Mouse (Mus musculus): ENCODE data around the gene Ghsr.
A peak's percentile ranks its signal among the peaks of the same experiment; 100 is the strongest.
"Not testable (repeated sequence)": the region's sequence is repeated elsewhere in the genome, so short reads cannot be mapped to it uniquely, and the experiment has no call there.

Gene Ghsr

DNA sequence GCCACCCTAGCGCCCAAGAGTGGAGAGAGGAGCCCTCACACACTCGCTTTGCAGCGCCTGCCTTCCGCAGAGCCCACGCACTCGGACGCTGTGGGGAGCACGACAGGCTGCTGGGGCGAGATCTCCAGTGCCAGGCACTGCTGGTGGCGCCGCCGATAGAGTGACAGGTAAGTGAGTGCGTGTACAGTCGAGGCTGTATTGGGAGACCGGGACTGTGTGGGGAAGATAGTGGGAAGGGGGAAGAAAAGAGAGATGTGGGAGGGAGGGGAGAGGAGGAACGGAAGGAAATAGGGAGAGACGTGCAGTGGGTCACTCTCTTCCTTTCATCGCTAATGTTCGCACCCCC, at the start of gene Ghsr:
TSS of gene Ghsr (plus strand) at position 76 of the 346 bp plus-strand sequence.
- no peak for DNase-seq (ENCODE audit: low read depth)

DNA sequence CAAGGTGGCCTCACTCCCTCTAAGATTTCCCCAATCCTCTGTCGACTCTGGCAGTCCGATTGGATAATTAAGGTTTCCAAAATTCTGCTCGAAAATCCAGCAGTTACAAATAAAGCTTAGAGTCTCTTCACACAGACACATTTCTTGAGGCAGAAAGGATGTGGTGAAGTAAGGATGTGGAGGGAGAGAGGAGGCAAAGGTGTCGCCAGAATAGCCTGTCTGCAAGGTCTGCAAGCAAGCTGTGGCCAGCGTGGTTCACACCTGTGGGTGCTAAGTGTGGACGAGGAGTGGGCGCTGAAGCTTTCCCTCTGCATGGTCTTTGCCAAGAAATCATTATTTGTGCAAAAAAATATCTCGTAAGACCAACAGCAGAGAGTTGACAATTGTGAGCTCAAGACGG, 48.6 kb upstream of the Ghsr start:
- DNase-seq (ENCODE audit: low read depth) = no peak

DNA sequence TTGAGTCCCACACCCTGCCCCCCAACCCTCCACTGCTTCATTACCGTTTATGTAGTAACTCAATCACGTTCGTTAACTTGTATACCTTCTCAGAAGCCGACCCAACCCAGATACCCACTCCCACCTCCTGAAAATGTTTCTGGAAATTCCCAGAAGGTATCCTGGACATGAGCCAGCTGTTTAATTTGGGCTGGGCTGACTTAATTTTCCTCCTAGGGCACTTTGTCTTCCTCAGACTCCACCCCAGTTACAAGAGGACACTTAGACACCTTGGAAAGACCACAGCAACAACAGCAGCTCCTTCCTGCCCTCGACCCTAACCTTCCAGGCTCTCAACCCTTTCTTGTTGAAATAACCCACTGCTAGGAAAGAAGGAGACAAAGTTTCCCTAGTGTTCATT, 47.6 kb upstream of the Ghsr start:
- no peak for DNase-seq (ENCODE audit: low read depth)

DNA sequence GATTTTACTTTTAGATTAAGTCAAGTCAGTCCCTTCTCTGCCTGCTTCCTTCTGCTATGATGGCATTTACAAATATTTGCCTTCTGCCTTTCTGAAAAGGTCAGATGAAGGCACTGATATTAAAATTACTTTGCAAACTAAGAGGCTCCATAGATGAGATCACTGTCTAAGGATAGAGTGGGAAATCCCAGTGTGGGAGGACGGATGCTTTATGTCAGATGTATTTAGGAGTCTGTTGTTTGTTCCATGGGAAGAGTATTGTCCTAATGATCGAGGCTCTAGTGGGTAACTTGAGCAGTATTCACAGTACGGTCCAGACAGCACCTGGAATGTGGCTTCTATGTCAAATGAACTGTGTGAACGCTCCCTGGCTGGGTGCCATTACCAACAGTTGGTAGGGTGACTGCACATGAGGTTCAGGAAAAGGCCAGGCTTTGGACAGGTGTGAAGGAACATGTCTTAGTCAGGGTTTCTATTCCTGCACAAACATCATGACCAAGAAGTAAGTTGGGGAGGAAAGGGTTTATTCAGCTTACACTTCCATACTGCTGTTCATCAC, 44.4 kb upstream of the Ghsr start:
- DNase-seq (ENCODE audit: low read depth) = no peak

DNA sequence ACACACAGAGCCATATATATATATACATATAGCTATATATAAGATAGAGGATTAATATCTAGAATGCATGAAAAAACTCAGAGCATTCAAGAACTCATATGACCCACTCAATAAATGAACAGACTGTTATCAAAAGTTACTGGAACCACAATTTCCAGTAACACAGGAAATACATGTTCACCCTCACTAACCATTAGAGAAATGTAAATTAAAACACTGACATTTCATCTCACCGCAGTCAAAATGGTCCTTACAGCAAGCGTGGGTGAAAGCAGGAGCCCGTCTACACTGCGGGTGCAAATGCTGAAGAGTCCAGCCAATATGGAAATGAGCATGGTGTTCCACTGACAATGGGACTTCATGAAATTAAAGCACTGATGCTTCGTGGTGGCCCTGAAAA, 40.4 kb upstream of the Ghsr start:
- DNase-seq (ENCODE audit: low read depth) = no peak

DNA sequence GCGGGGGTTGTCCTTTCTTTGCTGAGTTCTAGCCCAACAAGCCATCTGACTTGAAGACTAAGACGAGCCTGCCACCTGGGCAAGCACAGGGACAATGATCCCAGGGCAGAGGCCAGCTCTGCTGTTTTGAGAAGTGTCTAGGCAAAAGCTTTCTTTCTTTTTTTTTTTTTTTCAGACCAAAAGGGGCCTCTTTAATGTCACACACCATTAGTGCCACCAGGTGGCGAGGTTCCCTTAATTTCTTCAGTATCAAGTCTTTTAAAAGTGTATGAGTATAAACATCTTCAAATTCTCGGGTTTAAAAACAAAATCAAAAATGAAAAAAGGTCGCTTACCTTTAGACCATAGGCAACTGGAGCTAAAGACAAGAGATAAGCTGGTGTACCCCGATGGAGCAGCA, 32.7 kb upstream of the Ghsr start:
- no peak for DNase-seq (ENCODE audit: low read depth)

DNA sequence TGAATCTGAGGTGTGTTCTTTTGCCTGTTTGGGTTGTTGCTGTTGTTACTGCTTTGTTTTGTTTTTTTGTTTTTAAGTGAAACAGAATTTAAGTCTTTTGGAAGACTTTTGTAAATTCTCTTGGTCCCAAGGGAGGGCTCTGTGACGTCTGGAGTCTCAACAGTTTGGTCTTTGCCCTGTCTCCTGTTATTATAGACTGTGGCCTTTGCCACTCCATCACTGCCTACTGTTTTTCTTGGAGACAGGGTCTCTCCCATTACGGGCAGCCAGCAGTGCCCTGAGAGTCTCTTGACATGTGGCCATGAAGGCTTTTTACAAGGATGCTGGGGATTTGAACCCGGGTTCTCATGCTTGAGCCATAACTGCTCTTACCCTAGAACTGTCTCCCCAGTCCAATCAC, 32.3 kb upstream of the Ghsr start:
- DNase-seq (ENCODE audit: low read depth) = no peak

DNA sequence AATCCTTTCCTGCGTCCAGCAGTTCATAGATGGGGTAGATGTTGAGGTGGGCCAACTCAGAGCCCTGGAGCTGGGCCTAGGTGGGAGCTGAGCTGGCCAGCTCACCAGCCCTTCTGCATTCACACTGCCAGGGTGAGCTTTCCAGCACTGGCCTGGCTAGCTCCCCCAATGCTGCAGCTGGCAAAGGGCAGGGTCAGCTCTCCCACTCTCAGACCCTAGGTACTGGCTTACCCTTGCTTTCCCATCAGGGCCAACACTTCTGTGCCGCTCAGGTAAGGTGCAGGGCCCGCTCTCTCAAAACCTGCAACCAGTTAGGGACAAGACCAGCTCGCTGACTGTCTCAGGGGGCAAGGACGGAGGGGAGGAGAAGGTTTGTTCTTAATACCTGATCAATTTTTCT, 30.4 kb upstream of the Ghsr start:
- no peak for DNase-seq (ENCODE audit: low read depth)

DNA sequence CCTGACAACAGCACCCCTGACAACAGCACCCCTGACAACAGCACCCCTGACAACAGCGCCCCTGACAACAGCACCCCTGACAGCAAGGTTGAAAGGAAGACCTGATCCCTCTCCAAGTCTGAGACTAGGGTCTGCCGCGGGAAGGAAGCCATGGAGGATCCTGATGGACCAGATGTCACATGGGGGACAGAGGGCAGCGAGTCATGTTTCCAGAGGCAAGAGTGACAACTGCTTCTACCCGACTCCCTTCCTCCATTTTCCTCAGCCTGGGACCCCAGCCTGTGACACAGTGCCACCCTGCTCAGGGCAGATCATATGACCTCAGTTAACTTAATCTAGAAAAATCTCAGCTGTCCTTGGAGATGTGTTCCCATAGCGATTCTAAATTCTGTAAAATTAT, 28.7 kb upstream of the Ghsr start:
- no peak for DNase-seq (ENCODE audit: low read depth)

DNA sequence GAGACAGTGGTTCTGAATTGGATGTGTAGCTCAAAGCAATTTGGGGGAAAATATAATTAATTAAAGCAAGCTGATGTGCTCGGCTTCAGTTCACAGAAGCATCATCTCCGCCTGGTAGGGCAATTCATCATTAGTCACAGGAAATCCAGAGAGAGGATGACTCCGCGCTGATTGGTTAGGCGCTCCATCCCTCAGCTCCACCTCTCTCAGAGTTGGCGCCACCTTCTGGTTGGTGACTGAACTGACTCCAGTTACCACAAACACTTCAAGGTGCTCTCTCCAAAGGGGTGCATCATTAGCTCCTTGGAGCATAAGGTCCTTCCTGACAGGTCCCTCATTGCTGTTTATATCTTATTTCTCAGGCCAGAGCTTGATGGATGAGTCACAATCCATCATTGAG, 25.6 kb upstream of the Ghsr start:
- DNase-seq (ENCODE audit: low read depth) = peak; percentile 43

DNA sequence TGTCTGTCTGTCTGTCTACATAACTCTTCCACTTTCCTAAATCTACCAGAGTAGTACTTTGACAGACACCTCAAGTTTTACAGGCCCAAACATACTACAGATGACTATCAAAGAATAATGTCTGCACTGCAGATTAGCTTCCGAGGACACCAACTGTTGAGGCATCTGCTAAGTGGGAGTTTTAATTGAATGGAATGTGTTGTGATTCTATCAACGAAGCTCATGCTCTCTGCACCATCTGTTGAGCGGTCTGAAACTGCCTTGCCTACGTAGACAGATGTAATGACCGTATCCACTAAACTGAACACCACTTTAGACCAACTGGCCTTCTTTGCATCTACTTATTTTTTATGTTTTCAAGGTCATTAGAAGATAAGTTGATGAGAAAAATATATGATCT, 22.7 kb upstream of the Ghsr start:
- DNase-seq (ENCODE audit: low read depth) = no peak

DNA sequence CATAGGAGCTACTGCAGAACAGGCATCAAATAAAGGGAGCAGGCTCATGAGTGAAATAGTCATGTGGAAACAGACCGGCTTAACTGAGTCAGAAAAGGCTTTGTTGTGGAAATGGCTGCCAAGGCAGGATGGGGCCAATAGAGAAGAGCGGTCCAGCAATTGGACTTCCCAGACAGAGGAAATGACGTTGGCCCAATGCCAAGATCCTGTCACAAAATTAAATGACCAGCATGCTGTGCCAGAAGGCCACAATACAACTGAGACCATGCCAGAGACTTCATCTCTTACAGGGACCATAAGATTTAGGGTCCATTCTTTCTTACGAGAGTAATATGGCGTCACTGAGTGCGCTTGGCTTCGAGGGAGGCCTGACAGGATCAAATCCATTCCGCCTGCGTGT, 20.0 kb upstream of the Ghsr start:
- no peak for DNase-seq (ENCODE audit: low read depth)

DNA sequence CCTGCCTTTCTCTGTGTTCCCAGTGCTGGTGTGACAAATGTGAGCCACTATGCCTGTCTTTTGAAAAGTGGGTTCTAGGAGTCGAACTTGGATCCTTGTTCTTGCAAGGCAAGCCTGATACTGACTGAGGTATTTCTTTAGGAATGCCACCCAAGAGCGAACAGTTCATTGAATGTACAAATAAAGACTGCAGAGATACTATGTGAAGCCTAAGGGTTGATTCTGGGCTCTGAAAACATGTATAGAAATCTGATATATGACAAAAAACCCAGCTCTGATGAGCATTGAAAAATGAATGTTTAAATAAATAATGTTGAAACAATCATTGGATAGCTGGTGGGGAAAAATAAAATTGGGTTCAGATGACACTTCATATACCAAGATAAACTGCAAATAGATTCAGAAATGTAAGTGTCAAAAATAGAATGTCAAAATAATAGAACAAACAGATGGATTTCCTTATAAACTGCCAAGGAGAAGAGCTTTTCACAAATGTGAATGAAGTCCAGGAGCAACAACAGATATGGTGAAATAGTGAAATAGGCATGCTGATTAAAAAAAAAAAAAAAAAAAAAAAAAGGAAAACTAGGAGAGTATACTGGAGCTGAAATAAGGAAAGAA, 11.9 kb upstream of the Ghsr start:
- DNase-seq (ENCODE audit: low read depth) = no peak

DNA sequence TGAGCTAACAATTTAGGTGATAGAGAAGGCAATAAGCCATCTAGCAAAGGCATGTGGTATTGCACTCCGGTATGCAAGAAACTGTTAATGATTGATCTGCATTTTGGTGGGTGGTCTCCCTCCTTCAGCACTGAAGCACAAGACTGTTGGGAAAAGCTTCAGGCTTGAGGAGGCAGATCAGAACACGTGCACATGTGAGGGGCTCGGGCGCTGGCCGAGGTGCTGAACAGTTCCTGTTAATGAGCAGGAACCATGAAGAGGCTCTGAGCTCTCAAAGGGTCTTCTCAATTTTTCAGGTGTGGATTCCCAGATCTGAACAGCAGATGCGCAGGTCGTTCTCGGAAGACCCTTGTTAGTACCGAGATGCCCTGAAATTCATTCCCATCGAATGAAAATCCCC, 1.0 kb upstream of the Ghsr start:
- DNase-seq (ENCODE audit: low read depth) = peak; percentile 1

DNA sequence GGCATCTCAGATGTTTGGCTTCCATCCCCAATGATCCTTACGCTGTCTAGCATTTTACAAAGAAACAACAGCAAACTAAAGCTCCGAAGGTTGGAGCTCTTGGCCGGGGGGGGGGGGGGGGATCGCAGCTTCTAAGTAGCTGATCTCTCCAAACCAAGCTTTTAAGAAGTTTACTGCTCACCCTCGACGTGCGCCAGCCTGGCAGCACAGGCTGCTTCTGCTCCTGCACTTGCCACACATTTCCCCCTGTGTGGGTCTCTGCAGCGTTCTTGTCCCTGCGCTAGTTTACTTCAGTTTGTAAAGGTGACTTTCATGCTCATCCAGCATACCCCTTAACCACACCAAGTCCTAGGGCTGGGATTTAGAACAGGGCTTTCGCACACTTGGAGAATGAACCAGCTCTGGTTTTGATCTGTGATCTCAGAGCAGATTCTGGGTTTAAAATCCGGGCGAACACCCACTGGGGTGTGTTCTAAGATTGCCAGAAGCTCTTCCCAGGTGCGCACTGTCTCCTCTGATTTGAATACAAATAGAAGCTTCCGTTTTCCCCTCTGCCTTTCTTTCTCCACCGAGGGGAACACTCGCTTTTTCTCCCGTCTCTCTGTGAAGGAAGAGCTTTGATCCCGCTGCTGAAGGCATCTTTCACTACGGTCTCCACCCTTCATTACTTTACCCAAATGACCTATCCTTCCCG, 422 bp upstream of the Ghsr start:
- DNase-seq (ENCODE audit: low read depth) = no peak

DNA sequence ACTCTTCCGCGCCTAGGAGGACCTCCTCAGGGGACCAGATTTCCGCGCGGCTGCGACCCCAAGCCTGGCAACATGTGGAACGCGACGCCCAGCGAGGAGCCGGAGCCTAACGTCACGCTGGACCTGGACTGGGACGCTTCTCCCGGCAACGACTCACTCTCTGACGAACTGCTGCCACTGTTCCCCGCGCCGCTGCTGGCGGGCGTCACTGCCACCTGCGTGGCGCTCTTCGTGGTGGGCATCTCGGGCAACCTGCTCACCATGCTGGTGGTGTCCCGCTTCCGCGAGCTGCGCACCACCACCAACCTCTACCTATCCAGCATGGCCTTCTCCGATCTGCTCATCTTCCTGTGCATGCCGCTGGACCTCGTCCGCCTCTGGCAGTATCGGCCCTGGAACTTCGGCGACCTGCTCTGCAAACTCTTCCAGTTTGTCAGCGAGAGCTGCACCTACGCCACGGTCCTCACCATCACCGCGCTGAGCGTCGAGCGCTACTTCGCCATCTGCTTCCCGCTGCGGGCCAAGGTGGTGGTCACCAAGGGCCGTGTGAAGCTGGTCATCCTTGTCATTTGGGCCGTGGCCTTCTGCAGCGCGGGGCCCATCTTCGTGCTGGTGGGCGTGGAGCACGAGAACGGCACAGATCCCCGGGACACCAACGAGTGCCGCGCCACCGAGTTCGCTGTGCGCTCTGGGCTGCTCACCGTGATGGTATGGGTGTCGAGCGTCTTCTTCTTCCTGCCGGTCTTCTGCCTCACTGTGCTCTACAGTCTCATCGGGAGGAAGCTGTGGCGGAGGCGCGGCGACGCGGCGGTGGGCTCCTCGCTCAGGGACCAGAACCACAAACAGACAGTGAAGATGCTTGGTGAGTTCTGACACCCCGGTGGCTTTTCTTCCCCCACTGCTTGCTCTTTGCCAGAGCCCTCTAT, 837 bp downstream of the Ghsr start:
- no peak for DNase-seq (ENCODE audit: low read depth)

DNA sequence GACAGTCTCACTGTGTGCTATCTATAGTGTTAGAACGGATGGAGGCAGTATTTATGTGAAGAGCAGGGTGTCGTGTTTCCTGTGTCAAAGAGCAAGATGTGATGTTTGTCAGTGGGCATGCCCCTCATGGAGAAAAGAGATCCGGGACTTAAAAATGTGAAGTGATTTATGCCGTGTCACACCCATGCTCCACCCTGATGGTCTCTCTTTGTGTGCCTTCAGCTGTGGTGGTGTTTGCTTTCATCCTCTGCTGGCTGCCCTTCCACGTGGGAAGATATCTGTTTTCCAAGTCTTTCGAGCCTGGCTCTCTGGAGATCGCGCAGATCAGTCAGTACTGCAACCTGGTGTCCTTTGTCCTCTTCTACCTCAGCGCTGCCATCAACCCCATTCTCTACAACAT, 3.2 kb downstream of the Ghsr start:
- DNase-seq (ENCODE audit: low read depth) = no peak

DNA sequence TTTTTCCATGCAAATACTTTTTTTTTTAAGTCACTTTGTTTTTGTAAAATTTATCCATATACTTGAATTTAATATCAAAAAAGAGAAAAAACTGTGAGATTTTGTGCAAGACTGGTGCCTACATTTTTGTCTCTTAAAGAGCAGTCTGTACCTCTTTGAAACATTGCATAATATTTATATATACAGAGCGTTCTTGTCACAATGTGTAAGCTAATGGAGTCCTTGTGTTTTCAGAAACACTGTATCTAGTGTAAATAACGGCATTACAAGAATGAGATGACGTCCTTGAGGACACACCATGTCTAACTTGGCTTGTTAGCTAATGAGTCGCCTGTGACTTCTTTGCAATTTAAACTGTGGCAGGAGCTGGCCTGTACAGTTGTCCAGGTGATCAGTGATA, 6.8 kb downstream of the Ghsr start:
- DNase-seq (ENCODE audit: low read depth) = no peak

DNA sequence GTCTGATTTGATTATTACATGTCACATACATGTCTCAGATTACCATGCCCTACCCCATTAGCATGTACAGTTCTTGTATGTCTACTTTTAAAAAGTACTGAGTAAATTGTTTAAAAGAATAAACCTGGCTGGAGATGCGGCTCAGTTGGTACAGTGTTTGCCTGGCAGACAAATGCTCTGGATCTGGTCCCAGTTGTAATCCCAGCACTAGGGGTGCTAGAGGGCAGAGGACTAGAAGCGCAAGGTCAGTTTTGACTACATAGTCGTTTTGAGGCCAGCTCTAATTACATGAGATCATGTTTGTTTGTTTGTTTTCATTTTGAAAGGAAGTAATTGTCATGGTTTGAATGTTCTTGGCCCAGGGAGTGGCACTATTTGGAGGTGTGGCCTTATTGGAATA, 13.7 kb downstream of the Ghsr start:
- no peak for DNase-seq (ENCODE audit: low read depth)

DNA sequence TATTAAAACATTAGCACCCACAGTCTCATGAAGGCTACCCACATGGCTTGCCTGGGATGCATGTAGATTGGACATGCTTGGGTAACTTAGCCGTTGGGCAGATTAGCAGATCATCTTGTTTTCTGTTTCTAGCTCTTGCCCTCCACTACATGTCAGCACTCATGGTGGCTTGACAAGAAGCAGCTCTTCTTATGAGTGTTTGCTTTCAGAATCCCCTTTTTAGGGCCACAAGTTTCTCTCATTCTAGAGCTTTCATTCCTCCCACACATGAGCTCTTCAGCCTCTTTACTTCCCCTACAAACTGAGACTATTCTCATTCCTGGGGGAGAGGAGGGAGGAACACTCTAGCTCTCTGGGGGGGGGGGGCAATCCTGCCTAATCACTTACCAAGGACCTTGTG, 18.8 kb downstream of the Ghsr start:
- no peak for DNase-seq (ENCODE audit: low read depth)

DNA sequence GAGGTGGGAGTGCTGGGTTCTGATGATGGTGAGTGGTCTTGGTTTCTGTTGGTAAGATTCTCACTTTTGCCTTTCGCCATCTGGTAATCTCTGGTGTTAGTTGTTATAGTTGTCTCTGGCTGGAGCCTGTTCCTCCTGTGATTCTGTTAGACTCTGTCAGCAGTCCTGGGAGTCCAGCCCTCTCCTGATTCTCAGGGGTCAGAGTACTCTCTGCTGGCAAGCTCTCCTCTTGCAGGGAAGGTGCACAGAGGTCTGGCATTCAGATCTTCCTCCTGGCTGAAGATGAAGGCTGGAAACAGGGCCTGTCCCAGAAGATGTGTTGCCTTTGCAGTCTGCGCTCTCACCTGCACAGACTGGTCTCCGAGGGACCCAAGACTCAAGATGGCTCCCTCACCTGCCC, 29.8 kb downstream of the Ghsr start:
- not testable (repeated sequence) for DNase-seq (ENCODE audit: low read depth)

DNA sequence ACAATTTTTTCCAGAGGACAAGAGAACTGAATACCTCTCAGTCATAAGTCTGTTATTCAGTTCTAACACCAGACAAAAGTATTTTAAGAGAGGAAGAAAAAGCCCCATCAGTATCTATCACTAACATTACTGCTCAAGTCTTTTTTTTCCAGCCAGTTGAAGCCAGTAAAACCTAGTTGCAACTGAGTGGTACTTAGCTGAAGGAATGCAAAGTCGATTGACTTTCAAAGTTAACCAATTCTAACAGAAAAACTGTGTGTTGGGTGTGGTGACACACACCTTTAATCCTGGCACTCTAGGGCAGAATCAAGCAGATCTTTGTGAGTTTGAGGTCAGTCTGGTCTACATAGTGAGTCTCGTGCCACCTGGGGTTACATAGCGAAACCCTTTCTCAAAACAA, 35.3 kb downstream of the Ghsr start:
- DNase-seq (ENCODE audit: low read depth) = no peak

DNA sequence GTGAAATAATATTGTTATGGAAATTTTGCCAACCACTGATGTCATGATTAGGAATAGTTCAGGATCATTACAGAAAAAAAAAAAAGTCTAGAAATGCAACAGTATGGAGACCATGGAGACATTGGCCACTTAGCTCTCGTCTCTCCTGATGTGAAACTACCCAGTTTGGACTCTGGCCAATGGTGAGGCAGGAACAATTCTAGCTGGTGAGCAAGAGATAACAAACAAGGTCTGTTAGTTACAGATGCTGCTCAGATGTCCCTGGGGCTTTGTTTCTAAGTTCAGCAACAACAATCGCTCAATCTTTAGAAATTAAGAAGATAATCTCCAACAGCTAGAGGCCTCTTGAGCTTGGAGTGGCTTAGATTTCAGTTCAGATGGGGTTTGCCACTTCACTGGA, 37.4 kb downstream of the Ghsr start:
- DNase-seq (ENCODE audit: low read depth) = no peak

Measured in c-Kit-positive CD71-positive TER-119-negative erythroid progenitor cells, embryonic 14.5 days (primary cell).